Mouse (Mus musculus) CD4-positive, CD25-positive, alpha-beta regulatory T cell, adult 4 months (primary cell): Measurements from ENCODE around the gene Tmem106c. TPM values are rescaled to one million over a fixed set of nuclear protein-coding genes. Genes with fewer than 3 reads are reported as not detected.

ENCODE experiments used
- ATAC-seq: one replicate; pipeline ENCODE4 v1.8.0; 2017
- polyA plus RNA-seq, 2 experiments: library from polyadenylated mRNA; unstranded; fragments of 100-300 nt; shearing (Covaris generic); gene quantifications; one replicate each; pipeline ENCODE4 v1.2.1; 2017

Gene Tmem106c
- polyA plus RNA-seq, 2 experiments from 2014 or later, result 25.3 to 25.8 TPM

DNA sequence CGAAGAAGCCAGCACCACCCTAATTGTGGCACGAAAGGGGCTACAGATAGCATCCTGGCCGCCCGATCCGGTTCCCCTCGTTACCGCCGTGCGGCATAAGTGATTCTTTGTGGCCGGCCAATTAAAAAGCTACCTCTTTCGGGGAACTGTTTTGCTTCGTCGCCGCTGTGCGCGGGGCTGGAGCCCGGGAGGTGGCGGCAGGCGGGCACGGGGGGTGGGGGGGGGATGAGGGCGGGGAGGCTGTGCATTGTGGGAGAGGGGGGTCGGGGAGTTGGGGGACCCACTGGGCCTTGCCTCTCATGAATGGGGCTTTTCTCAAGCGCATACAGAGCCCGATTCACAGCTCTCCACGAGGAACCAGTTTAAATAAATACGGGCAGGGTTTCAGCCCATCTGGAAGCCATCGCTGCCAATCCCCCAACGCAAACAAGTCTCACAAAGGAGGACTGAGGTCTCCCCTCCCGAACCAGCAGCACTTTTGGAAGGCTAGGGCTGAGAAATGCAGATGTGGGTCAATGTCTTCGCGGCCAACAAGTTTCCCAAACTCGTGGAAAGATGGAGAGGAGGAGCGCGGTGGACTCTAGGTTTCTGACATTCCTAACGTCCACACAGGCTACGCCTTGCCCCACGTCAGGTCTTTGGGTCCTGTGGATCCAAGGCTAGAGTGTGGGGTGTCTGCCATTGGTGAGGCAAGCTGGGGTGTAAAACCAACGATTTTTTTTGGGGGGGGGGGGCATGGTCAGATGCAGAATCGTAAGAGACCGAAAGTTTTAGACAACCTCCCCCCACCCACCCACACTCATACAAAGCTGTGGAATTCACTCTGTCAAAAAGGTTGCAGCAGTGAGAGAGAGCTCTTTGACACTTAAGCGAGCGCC lies 38.4 kb downstream of the Tmem106c start:
- no peak for ATAC-seq

DNA sequence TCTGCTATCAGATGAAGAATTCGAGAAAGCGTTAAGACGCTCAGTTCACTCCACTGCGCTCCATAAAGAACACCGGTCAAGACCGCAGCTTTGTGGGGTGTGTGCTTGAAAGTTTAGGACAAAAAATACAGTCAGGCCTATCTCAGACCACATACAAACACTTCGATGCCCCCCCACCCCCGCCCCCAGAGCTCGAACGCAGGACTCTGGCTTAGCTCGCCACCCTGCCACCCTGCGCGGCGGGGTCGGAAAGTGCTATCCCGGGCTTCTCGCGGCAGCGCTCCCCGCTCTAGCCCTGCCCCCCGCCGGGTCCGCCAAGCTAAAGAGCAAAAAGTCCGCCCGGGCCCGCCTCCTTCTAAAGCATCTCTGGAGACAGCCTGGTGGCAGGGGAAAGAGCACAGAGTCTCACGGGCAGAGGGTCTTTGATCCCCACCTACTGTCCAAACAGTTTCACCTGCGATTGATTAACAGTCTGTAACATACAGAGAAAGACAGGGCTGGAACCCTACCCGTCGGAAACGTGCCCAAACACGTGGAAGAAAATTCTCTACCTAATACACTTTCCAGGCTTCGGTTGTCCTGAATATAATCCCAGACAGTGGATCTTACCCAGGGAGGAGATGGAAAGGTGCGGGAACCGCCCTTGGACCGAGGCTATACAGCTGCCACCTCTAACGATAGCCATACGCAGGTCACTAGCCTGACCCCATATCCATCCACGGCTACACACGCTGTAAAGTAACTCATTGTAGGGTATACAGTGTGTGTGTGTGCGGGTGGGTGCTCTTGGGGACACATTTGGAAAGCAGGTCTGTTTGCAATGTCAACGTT lies 39.2 kb downstream of the Tmem106c start:
- no peak for ATAC-seq

DNA sequence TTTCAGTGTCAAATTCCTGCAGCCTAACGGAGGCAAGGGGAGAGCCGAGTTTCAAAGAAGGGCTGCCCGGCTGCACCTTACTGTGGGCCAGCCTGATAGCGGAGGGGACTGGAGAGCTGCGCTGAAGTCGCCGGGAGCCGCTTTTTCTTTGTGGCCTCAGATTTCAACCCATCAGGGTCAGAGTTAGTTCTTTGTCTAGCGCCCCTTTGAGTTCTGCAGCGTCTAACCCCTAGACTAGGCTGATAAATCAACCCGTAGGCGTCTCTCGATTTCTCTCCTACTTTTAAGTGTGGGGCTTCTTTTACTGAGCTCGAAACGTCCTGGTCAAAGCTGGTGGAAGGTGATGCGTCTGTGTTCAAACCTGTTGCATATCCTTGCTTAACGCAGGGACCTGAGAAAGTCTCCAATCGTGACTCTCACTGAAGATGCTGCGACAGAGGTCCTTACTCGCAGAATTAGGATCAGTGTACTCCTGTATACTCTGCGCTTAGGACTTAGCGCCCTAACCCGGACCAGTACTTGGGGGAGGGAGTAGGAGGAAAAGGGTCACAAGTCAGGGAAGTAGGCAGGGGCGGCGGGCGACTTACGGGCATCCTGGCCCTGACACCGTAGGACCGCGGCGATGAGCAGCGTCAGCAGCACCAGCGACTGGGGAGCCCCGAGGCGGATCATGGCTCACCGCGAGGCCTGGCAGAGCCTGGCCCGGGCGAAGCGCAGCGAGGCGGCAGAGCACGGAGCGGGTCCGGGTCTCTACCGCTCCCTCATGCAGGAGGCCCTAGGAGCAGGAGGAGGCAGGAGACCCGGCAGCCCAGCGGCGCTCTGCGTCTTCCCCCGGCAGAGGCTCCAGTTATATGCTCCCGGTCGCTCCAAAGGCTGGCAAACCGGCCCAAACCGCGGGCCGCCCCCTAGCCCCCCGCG lies 40.1 kb downstream of the Tmem106c start, which contains the start of gene Col2a1:
Gene Col2a1, minus strand, starts transcription at position 874 of the 918 bp plus-strand sequence.
- no peak for ATAC-seq

GRCm38 (mm10) chr15:98004740-98005159 lies 40.8 kb downstream of the Tmem106c start:
- ATAC-seq, result no peak

DNA sequence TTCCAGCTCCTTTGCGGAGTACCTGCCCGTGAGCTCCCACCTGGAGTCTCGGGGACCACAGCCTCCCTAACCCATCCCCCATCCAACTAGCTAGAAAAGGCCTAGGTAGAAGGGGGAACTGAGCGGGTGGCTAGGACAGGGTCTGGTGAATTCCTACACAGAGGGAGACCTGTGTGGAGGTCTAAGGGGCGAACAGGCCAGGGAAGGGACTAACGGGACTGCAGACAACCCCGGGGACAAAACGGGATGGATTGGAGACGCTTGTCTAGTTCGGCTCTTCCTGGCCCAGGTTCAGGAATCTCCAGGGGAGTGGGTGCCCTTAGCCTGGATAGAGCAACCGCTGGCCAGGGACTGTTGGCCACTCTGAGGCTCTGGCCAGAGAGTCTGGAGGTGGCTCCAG lies 41.2 kb downstream of the Tmem106c start:
- no peak for ATAC-seq

- no peak for ATAC-seq
Observed at GRCm38 (mm10) chr15:98012810-98013209, 48.8 kb downstream of the Tmem106c start.

DNA sequence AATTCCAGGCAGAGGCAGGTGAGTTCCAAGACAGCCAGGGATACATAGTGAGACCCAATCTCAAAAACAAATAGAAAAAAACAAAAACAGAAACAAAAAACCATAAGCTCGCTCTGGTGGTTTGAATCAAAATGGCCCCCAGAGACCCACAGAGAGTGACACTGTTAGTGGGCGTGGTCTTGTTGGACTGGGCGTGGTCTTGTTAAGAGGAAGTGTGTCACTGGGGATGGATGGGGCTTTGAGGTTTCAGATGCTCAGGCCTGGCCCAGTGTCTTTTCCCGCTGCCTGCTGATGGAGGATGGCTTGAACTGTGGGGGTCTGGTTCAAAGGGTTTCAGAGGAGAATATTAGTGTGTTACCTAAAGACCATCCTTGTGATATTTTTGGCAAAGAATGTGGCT lies 53.9 kb downstream of the Tmem106c start:
- no peak for ATAC-seq

DNA sequence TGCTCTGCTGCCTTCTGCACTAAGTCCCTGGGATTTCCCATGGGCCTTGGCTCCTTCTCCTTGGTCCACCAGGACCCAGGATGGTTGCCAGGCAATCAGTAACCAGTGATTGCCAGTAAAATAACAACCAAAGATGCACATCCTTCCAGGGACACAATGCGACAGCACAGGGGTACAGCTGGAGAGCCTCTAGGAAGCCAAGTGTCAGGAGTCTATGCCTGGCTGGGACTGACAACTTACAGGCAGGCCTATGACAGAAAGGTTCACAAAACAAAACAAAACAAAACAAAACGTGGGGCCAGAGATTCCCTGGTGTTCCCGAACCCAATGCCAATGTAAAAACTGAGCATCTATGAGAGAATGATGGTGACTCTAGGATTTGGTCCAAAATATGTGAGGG lies 55.0 kb downstream of the Tmem106c start:
- no peak for ATAC-seq

Other genes with a start within 250 kb of the Tmem106c start
- gene Endou, start 232.9 kb upstream of the Tmem106c start, polyA plus RNA-seq, result under 1 TPM in 1 of 2 experiments, not detected in 1; 0.22 TPM
- gene Rapgef3, start 196.2 kb upstream of the Tmem106c start, polyA plus RNA-seq, result 1 to 10 TPM in 1 of 2 experiments, under 1 TPM in 1; 0.31 to 1.5 TPM
- gene Slc48a1, start 185.7 kb upstream of the Tmem106c start, polyA plus RNA-seq, result 10 to 100 TPM; 33.9 to 37.1 TPM
- 10 to 100 TPM; 68.2 to 74.2 TPM for gene Hdac7, start 119.7 kb upstream of the Tmem106c start, polyA plus RNA-seq
- gene Vdr, start 53.6 kb upstream of the Tmem106c start, polyA plus RNA-seq, result under 1 TPM; 0.24 to 0.84 TPM
- not detected for gene Col2a1, start 40.5 kb downstream of the Tmem106c start, polyA plus RNA-seq
- gene Pfkm, start 128.4 kb downstream of the Tmem106c start, polyA plus RNA-seq, result 10 to 100 TPM in 1 of 2 experiments, 1 to 10 TPM in 1; 4.8 to 13.4 TPM
- gene Senp1, start 129.5 kb downstream of the Tmem106c start, polyA plus RNA-seq, result 10 to 100 TPM; 33.4 to 34.3 TPM
- 10 to 100 TPM; 33.5 to 40.1 TPM for gene Asb8, start 201.4 kb downstream of the Tmem106c start, polyA plus RNA-seq
- under 1 TPM; 0.24 to 0.27 TPM for gene Ccdc184, start 203.0 kb downstream of the Tmem106c start, polyA plus RNA-seq
- gene Olfr288, start 231.3 kb downstream of the Tmem106c start, polyA plus RNA-seq, result not detected